Mouse (Mus musculus) thymus, adult 2 months (tissue): ENCODE measurements around the gene Taf12. TPM values are rescaled to one million over a fixed set of nuclear protein-coding genes. Genes with fewer than 3 reads are reported as not detected.

ENCODE experiments used
- DNase-seq: peaks from one replicate; pipeline ENCODE4 v3.0.0; 2021
- H3K27ac ChIP-seq: fragments of 200-500 bp; 2 replicates; pipeline ENCODE4 v1.5.1; 2012; ENCODE audit warnings: low read length, control low read depth; ENCODE audit not compliant: control insufficient read depth, insufficient read depth
- H3K27me3 ChIP-seq: fragments of 200-500 bp; 2 replicates; pipeline ENCODE4 v1.6.1; 2012; ENCODE audit warnings: mild to moderate bottlenecking, low read length, moderate library complexity, mixed read lengths; ENCODE audit not compliant: control insufficient read depth, insufficient read depth
- H3K36me3 ChIP-seq: fragments of 200-500 bp; 2 replicates; pipeline ENCODE4 v1.6.1; 2012; ENCODE audit warnings: mild to moderate bottlenecking, low read length, moderate library complexity; ENCODE audit not compliant: control insufficient read depth, insufficient read depth
- H3K4me1 ChIP-seq: fragments of 200-500 bp; replicated peaks from 2 replicates; pipeline ENCODE4 v1.6.1; 2012; ENCODE audit warnings: low read length; ENCODE audit not compliant: control insufficient read depth, insufficient read depth
- H3K4me3 ChIP-seq: fragments of 200-500 bp; 2 replicates; pipeline ENCODE4 v1.5.1; 2012; ENCODE audit warnings: mild to moderate bottlenecking, low read length, control low read depth, moderate library complexity; ENCODE audit not compliant: control insufficient read depth, insufficient read depth
- CTCF ChIP-seq: fragments of 200-500 bp; IDR thresholded peaks from 2 replicates; pipeline ENCODE4 v1.5.1; 2012; ENCODE audit warnings: mild to moderate bottlenecking, control low read depth, low read length, moderate library complexity, borderline replicate concordance; ENCODE audit not compliant: control insufficient read depth, poor library complexity, insufficient read depth; ENCODE audit errors: extremely low read depth
- POLR2A ChIP-seq: fragments of 200-500 bp; IDR thresholded peaks from 2 replicates; pipeline ENCODE4 v1.6.1; 2012; ENCODE audit warnings: mild to moderate bottlenecking, low read length, control low read depth, moderate library complexity; ENCODE audit not compliant: control insufficient read depth, poor library complexity, insufficient read depth; ENCODE audit errors: extremely low read depth
- WGBS: fragments of 180-500 bp; shearing (Covaris S2); methylation state at CpG from one replicate; pipeline ENCODE4 v1.1.7; 2018; 5-methylcytosine and 5-hydroxymethylcytosine counted together
- polyA plus RNA-seq: library from polyadenylated mRNA; depleted of rRNA; stranded (reverse); fragments of >200 nt; gene quantifications from 2 replicates; pipeline ENCODE4 v1.2.3, GENCODE M21; 2012

Taf12 gene
- polyA plus RNA-seq, 1 experiment: 17.2 TPM

DNA sequence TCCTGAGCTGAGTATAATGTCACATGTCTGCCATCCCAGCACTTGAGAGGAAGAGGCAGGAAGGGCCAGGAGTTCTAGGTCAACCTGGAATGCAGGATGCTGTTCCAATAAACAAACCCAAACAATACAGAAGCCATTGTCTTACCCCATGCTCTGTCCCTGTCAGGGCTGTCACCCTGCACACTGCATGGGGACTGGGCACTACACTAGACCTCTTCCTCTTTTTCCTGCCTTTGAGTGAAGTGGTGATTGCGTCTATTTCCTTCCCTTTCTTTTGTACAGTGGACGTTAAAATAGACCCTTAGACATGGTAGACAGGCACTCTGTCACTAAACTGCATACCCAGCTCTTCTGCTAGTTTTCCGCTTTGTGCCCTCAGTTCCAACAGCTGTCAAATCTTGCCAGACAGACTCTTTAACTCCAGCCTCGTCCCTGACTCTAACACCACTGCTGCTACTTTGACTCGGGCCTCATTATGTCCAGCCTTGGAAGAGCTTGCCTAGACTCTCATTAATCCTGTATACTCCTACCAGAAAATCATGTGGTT, 26.7 kb upstream of the Taf12 start:
- WGBS: 67% methylated on average over 5 of the region's 5 CpGs
- TF ChIP-seq POLR2A (no peak), CTCF (no peak)
- Histone ChIP-seq H3K27ac (no peak overlapping the region), H3K36me3 (peaks cover 45% of the 10 kb centered on the region), H3K4me3 (no peak overlapping the region), H3K27me3 (no peaks in the 10 kb centered on the region), H3K4me1 (peaks cover 3% of the 10 kb centered on the region; the same call in 1 of the 2 replicates)
- DNase-seq: no peak

GRCm38 (mm10) chr4:132251596-132251995, 22.6 kb upstream of the Taf12 start:
- peaks cover 25% of the 10 kb centered on the region for H3K36me3 ChIP-seq

DNA sequence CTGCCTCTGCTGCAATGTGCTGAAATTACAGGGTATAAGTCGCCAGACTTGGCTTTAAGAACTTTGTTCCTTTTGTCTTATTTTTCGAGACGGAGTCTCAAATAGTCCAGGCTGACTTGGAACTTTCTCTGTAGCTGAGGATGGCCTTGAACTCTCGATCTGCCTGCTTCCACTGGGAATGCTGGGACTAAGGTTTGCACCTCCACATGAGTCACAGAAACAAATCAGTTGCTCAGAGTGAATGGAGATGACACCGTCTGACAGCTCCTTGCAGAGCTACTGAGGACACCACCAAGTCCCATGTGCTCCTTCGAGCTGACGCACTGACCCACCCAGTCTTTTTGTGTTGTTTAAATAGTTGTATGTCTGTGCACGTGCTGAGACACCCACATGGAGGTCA, 21.0 kb upstream of the Taf12 start:
- H3K36me3 ChIP-seq: peaks cover 25% of the 10 kb centered on the region
- no peak for TF ChIP-seq POLR2A
- TF ChIP-seq CTCF: no peak
- 95% methylated on average over 8 of the region's 8 CpGs for WGBS
- DNase-seq: no peak
- no peaks in the 10 kb centered on the region for H3K27me3 ChIP-seq
- H3K4me3 ChIP-seq: no peak overlapping the region
- no peak overlapping the region for H3K27ac ChIP-seq
- no peaks in the 10 kb centered on the region for H3K4me1 ChIP-seq

More at GRCm38 (mm10) chr4:132251596-132251995, 22.6 kb upstream of the Taf12 start:
- Histone ChIP-seq H3K27me3 (no peaks in the 10 kb centered on the region), H3K4me3 (no peak overlapping the region), H3K27ac (no peak overlapping the region), H3K4me1 (no peaks in the 10 kb centered on the region)
- TF ChIP-seq POLR2A (no peak), CTCF (no peak)
- WGBS: 83% methylated on average over 9 of the region's 9 CpGs
- DNase-seq: no peak

DNA sequence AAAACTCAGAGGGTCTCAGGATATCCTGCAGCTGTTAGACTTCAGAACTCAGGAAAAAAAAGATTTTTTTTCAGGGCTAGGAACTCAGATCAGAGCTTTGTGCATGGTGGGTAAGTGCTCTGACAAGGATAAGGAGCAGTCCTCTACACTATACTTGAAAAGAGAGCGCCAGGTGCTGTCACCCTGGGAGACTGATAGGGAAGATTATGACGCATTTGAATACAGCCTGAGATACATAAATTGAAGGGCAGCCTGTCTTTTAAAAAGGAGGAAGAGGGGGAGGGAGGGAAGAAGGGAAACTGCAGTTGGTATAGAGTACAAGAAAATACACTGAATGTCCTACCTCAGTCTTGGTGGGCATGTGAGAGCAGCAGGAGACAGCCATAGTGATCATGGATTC, 20.6 kb upstream of the Taf12 start:
- Histone ChIP-seq H3K27ac (no peak overlapping the region), H3K4me3 (no peak overlapping the region), H3K4me1 (no peaks in the 10 kb centered on the region), H3K36me3 (peaks cover 25% of the 10 kb centered on the region), H3K27me3 (no peaks in the 10 kb centered on the region)
- 89% methylated on average over 2 of the region's 2 CpGs for WGBS
- no peak for TF ChIP-seq CTCF
- no peak for TF ChIP-seq POLR2A
- no peak for DNase-seq

- 92% methylated on average over 3 of the region's 3 CpGs for WGBS
- no peak for DNase-seq
- no peak for TF ChIP-seq CTCF
- no peak for TF ChIP-seq POLR2A
- Histone ChIP-seq H3K4me1 (no peaks in the 10 kb centered on the region), H3K36me3 (peaks cover 14% of the 10 kb centered on the region), H3K27me3 (no peaks in the 10 kb centered on the region), H3K4me3 (no peak overlapping the region), H3K27ac (no peak overlapping the region)
Measured at GRCm38 (mm10) chr4:132254986-132255385, 19.2 kb upstream of the Taf12 start.

GRCm38 (mm10) chr4:132256384-132256783, 17.8 kb upstream of the Taf12 start:
- H3K4me1 ChIP-seq: no peaks in the 10 kb centered on the region
- DNase-seq: no peak
- WGBS: 94% methylated on average over 3 of the region's 3 CpGs
- no peak for TF ChIP-seq POLR2A
- no peak for TF ChIP-seq CTCF
- peaks cover under 1% of the 10 kb centered on the region for H3K36me3 ChIP-seq
- H3K4me3 ChIP-seq: no peak overlapping the region
- peak overlapping the region; percentile 19; the same call in 1 of the 2 replicates for H3K27ac ChIP-seq
- no peaks in the 10 kb centered on the region for H3K27me3 ChIP-seq

DNA sequence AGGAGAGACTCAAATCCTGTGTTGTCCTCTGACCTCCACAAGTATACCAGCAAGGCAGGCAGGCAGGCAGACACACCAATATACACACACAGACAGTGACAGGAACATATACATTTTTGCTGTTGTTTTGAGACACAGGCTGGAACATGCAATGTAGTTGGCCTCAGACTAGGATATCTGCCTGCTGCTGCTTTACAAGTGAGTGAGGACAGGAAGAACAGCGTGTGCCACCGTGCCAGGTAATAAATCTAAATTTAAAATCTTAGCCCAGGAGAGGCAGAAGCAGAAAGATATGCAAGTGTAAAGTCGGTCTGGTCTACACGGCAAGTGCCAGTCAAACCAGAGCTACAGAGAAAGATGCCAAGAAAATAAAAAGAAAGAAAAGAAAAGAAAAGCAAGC, 14.9 kb upstream of the Taf12 start:
- Histone ChIP-seq H3K4me3 (no peak overlapping the region), H3K4me1 (peaks cover 5% of the 10 kb centered on the region), H3K27me3 (no peaks in the 10 kb centered on the region), H3K27ac (no peak overlapping the region), H3K36me3 (no peaks in the 10 kb centered on the region)
- WGBS: 63% methylated on average over 4 of the region's 4 CpGs
- DNase-seq: no peak
- no peak for TF ChIP-seq POLR2A
- TF ChIP-seq CTCF: no peak
